Mouse (Mus musculus) cerebellum, adult 2 months (tissue): Measurements from ENCODE around the gene Mymx.

Experiments used
- CTCF ChIP-seq: fragments of 200-500 bp; IDR thresholded peaks from 2 replicates; pipeline ENCODE4 v1.5.1; 2011; ENCODE audit warnings: low read depth, mild to moderate bottlenecking, control low read depth, low read length, moderate library complexity, borderline replicate concordance; ENCODE audit not compliant: insufficient read depth
- POLR2A ChIP-seq: fragments of 200-500 bp; IDR thresholded peaks from 2 replicates; pipeline ENCODE4 v1.6.1; 2011; ENCODE audit warnings: low read length, control low read depth, borderline replicate concordance; ENCODE audit not compliant: insufficient read depth

- no peak for TF ChIP-seq CTCF
- TF ChIP-seq POLR2A, result no peak
These were observed 8.4 kb downstream of the Mymx start for GRCm38 (mm10) chr17:45593479-45593878.
